Mouse (Mus musculus) MEL (cell line): Measurements from ENCODE around the gene Fam45a. TPM values are rescaled to one million over a fixed set of nuclear protein-coding genes. Genes with fewer than 3 reads are reported as not detected.

Experiments
- DNase-seq: peaks from one replicate; pipeline ENCODE4 v3.0.0; 2011; ENCODE audit warnings: low read depth, low spot score
- H3K27ac ChIP-seq: 2 replicates; pipeline ENCODE4 v1.5.1; 2012; ENCODE audit warnings: low read depth, mild to moderate bottlenecking, control low read depth, low read length, moderate library complexity; ENCODE audit not compliant: control insufficient read depth
- H3K27me3 ChIP-seq, 2 experiments: fragments of 150-350 bp in 1 of 2; sonication (generic) in 1 of 2; 2 replicates each; pipeline ENCODE4 v1.6.1; 2012; ENCODE audit warnings: low read length in 2 of 2, mild to moderate bottlenecking in 2 of 2, improper control_type of control experiment in 1 of 2, moderate library complexity in 1 of 2; ENCODE audit not compliant: insufficient read depth in 2 of 2, control insufficient read depth in 1 of 2
- H3K36me3 ChIP-seq, 2 experiments: 2 replicates each; pipeline ENCODE4 v1.6.1; 2012 to 2014; ENCODE audit warnings: low read length in 2 of 2, improper control_type of control experiment in 1 of 2, inconsistent platforms in 1 of 2, mild to moderate bottlenecking in 1 of 2; ENCODE audit not compliant: insufficient read depth in 2 of 2, control insufficient read depth in 1 of 2
- H3K4me1 ChIP-seq, 2 experiments: fragments of 150-350 bp in 1 of 2; sonication (generic) in 1 of 2; 2 replicates each; pipeline ENCODE4 v1.6.1; 2012; ENCODE audit warnings: low read length in 2 of 2, improper control_type of control experiment in 1 of 2, mild to moderate bottlenecking in 1 of 2; ENCODE audit not compliant: insufficient read depth in 2 of 2, control insufficient read depth in 1 of 2
- H3K4me3 ChIP-seq, 2 experiments: fragments of 150-350 bp in 1 of 2; sonication (generic) in 1 of 2; 2 replicates each; pipeline ENCODE4 v1.5.1; 2012; ENCODE audit warnings: low read depth in 2 of 2, low read length in 2 of 2, mild to moderate bottlenecking in 2 of 2, moderate library complexity in 2 of 2, control low read depth in 1 of 2, improper control_type of control experiment in 1 of 2; ENCODE audit not compliant: control insufficient read depth in 1 of 2, insufficient read depth in 1 of 2
- H3K79me2 ChIP-seq: 2 replicates; pipeline ENCODE4 v1.6.1; 2012; ENCODE audit warnings: mild to moderate bottlenecking, low read length, moderate library complexity; ENCODE audit not compliant: control insufficient read depth, poor library complexity, insufficient read depth
- H3K9ac ChIP-seq: 2 replicates; pipeline ENCODE4 v1.6.1; 2012; ENCODE audit warnings: low read depth, mild to moderate bottlenecking, control low read depth, low read length, moderate library complexity; ENCODE audit not compliant: control insufficient read depth, poor library complexity, severe bottlenecking
- H3K9me3 ChIP-seq: fragments of 150-350 bp; sonication (generic); replicated peaks from 2 replicates; pipeline ENCODE4 v1.6.1; 2012; ENCODE audit warnings: mild to moderate bottlenecking, low read length, improper control_type of control experiment, moderate library complexity; ENCODE audit not compliant: insufficient read depth
- BHLHE40 ChIP-seq: IDR thresholded peaks from 2 replicates; pipeline ENCODE4 v1.6.1; 2012; ENCODE audit warnings: low read depth, mild to moderate bottlenecking, inconsistent platforms, low read length, improper control_type of control experiment, borderline replicate concordance
- CHD1 ChIP-seq: IDR thresholded peaks from 2 replicates; pipeline ENCODE4 v1.6.1; 2012; ENCODE audit warnings: low read depth, mild to moderate bottlenecking, inconsistent platforms, low read length, improper control_type of control experiment
- CHD2 ChIP-seq: IDR thresholded peaks from 2 replicates; pipeline ENCODE4 v1.6.1; 2011; ENCODE audit warnings: low read length, improper control_type of control experiment
- CTCF ChIP-seq, 3 experiments: IDR thresholded peaks in 2 of 3; conservative IDR thresholded peaks in 1 of 3; 2 replicates each; pipeline ENCODE4 v1.5.1; 2011 to 2012; ENCODE audit warnings: low read length in 3 of 3, low read depth in 2 of 3, mild to moderate bottlenecking in 2 of 3, improper control_type of control experiment in 1 of 3, inconsistent platforms in 1 of 3, mixed read lengths in 1 of 3, moderate library complexity in 1 of 3; ENCODE audit not compliant: control insufficient read depth in 1 of 3, insufficient read depth in 1 of 3, poor library complexity in 1 of 3, severe bottlenecking in 1 of 3
- E2F4 ChIP-seq: IDR thresholded peaks from 2 replicates; pipeline ENCODE4 v1.6.1; 2011; ENCODE audit warnings: low read depth, low read length, improper control_type of control experiment, borderline replicate concordance
- ELF1 ChIP-seq: IDR thresholded peaks from 2 replicates; pipeline ENCODE4 v1.6.1; 2014; ENCODE audit warnings: low read depth, mild to moderate bottlenecking, inconsistent platforms, low read length, improper control_type of control experiment, moderate library complexity
- EP300 ChIP-seq, 2 experiments: IDR thresholded peaks; 2 replicates each; pipeline ENCODE4 v1.6.1; 2011; ENCODE audit warnings: improper control_type of control experiment in 2 of 2, low read length in 2 of 2, low read depth in 1 of 2, mild to moderate bottlenecking in 1 of 2
- ETS1 ChIP-seq: IDR thresholded peaks from 2 replicates; pipeline ENCODE4 v1.6.1; 2012; ENCODE audit warnings: low read depth, mild to moderate bottlenecking, inconsistent platforms, low read length, improper control_type of control experiment, moderate library complexity
- GABPA ChIP-seq: IDR thresholded peaks from 2 replicates; pipeline ENCODE4 v1.6.1; 2012; ENCODE audit warnings: low read depth, mild to moderate bottlenecking, inconsistent platforms, low read length, improper control_type of control experiment, moderate library complexity
- GATA1 ChIP-seq: IDR thresholded peaks from 2 replicates; pipeline ENCODE4 v1.6.1; 2011; ENCODE audit warnings: low read depth, low read length, improper control_type of control experiment
- HCFC1 ChIP-seq: IDR thresholded peaks from 2 replicates; pipeline ENCODE4 v1.6.1; 2012; ENCODE audit warnings: low read depth, mild to moderate bottlenecking, inconsistent platforms, low read length, improper control_type of control experiment, moderate library complexity
- JUND ChIP-seq: IDR thresholded peaks from 2 replicates; pipeline ENCODE4 v1.6.1; 2011; ENCODE audit warnings: low read depth, mild to moderate bottlenecking, improper control_type of control experiment, low read length
- KAT2A ChIP-seq: conservative IDR thresholded peaks from 2 replicates; pipeline ENCODE4 v1.6.1; 2012; ENCODE audit warnings: low read depth, low read length, improper control_type of control experiment, inconsistent platforms
- MAX ChIP-seq: IDR thresholded peaks from 2 replicates; pipeline ENCODE4 v1.6.1; 2011; ENCODE audit warnings: low read length, improper control_type of control experiment
- MAZ ChIP-seq: IDR thresholded peaks from 2 replicates; pipeline ENCODE4 v1.6.1; 2012; ENCODE audit warnings: low read depth, mild to moderate bottlenecking, inconsistent platforms, low read length, improper control_type of control experiment
- MEF2A ChIP-seq: IDR thresholded peaks from 2 replicates; pipeline ENCODE4 v1.6.1; 2014; ENCODE audit warnings: low read depth, mild to moderate bottlenecking, inconsistent platforms, low read length, improper control_type of control experiment; ENCODE audit not compliant: poor library complexity, insufficient replicate concordance, severe bottlenecking; ENCODE audit errors: extremely low read depth
- MXI1 ChIP-seq: IDR thresholded peaks from 2 replicates; pipeline ENCODE4 v1.6.1; 2011; ENCODE audit warnings: mild to moderate bottlenecking, low read depth, low read length, improper control_type of control experiment
- MYB ChIP-seq: IDR thresholded peaks from 2 replicates; pipeline ENCODE4 v1.6.1; 2011; ENCODE audit warnings: mild to moderate bottlenecking, low read depth, low read length, improper control_type of control experiment
- MYC ChIP-seq: IDR thresholded peaks from 2 replicates; pipeline ENCODE4 v1.6.1; 2011; ENCODE audit warnings: low read depth, mild to moderate bottlenecking, low read length, improper control_type of control experiment, moderate library complexity
- NRF1 ChIP-seq: IDR thresholded peaks from 2 replicates; pipeline ENCODE4 v1.6.1; 2014; ENCODE audit warnings: low read depth, mild to moderate bottlenecking, inconsistent platforms, low read length, improper control_type of control experiment, moderate library complexity; ENCODE audit not compliant: poor library complexity, insufficient read depth, severe bottlenecking
- POLR2A ChIP-seq, 2 experiments: IDR thresholded peaks; 2 replicates each; pipeline ENCODE4 v1.6.1; 2011 to 2012; ENCODE audit warnings: low read length in 2 of 2, mild to moderate bottlenecking in 2 of 2, control low read depth in 1 of 2, improper control_type of control experiment in 1 of 2, low read depth in 1 of 2, moderate library complexity in 1 of 2; ENCODE audit not compliant: control insufficient read depth in 1 of 2, insufficient read depth in 1 of 2, poor library complexity in 1 of 2
- POLR2AphosphoS2 ChIP-seq: IDR thresholded peaks from 2 replicates; pipeline ENCODE4 v1.6.1; 2011; ENCODE audit warnings: low read length, improper control_type of control experiment
- POLR2AphosphoS5 ChIP-seq: IDR thresholded peaks from 2 replicates; pipeline ENCODE4 v1.6.1; 2012; ENCODE audit warnings: low read depth, borderline replicate concordance, mild to moderate bottlenecking, inconsistent platforms, low read length, moderate library complexity, mixed read lengths
- RAD21 ChIP-seq: IDR thresholded peaks from 2 replicates; pipeline ENCODE4 v1.6.1; 2011; ENCODE audit warnings: mild to moderate bottlenecking, low read depth, low read length, improper control_type of control experiment
- SIN3A ChIP-seq: IDR thresholded peaks from 2 replicates; pipeline ENCODE4 v1.6.1; 2012; ENCODE audit warnings: low read length, improper control_type of control experiment, inconsistent platforms
- SMC3 ChIP-seq: IDR thresholded peaks from 2 replicates; pipeline ENCODE4 v1.6.1; 2011; ENCODE audit warnings: low read depth, low read length, improper control_type of control experiment
- TAL1 ChIP-seq: IDR thresholded peaks from 2 replicates; pipeline ENCODE4 v1.6.1; 2012; ENCODE audit warnings: mild to moderate bottlenecking, inconsistent platforms, low read length, moderate library complexity, mixed read lengths
- TBP ChIP-seq: IDR thresholded peaks from 2 replicates; pipeline ENCODE4 v1.8.0; 2011; ENCODE audit warnings: low read depth, low read length, improper control_type of control experiment
- TCF12 ChIP-seq: IDR thresholded peaks from 2 replicates; pipeline ENCODE4 v1.6.1; 2014; ENCODE audit warnings: low read depth, mild to moderate bottlenecking, inconsistent platforms, low read length, improper control_type of control experiment, moderate library complexity
- UBTF ChIP-seq: IDR thresholded peaks from 2 replicates; pipeline ENCODE4 v1.6.1; 2012; ENCODE audit warnings: low read depth, mild to moderate bottlenecking, inconsistent platforms, low read length, improper control_type of control experiment, moderate library complexity, borderline replicate concordance; ENCODE audit not compliant: insufficient read depth
- USF1 ChIP-seq: IDR thresholded peaks from 2 replicates; pipeline ENCODE4 v1.6.1; 2014; ENCODE audit warnings: low read depth, mild to moderate bottlenecking, inconsistent platforms, low read length, improper control_type of control experiment, moderate library complexity
- USF2 ChIP-seq, 2 experiments: IDR thresholded peaks; 2 replicates each; pipeline ENCODE4 v1.6.1; 2011 to 2012; ENCODE audit warnings: improper control_type of control experiment in 2 of 2, low read length in 2 of 2, borderline replicate concordance in 1 of 2, inconsistent platforms in 1 of 2, low read depth in 1 of 2, mild to moderate bottlenecking in 1 of 2; ENCODE audit not compliant: insufficient read depth in 1 of 2
- ZKSCAN1 ChIP-seq: IDR thresholded peaks from 2 replicates; pipeline ENCODE4 v1.6.1; 2012; ENCODE audit warnings: low read depth, mild to moderate bottlenecking, inconsistent platforms, low read length, improper control_type of control experiment, moderate library complexity
- ZMIZ1 ChIP-seq: IDR thresholded peaks from 2 replicates; pipeline ENCODE4 v1.6.1; 2012; ENCODE audit warnings: low read depth, mild to moderate bottlenecking, inconsistent platforms, low read length, improper control_type of control experiment, moderate library complexity
- ZNF384 ChIP-seq: IDR thresholded peaks from 2 replicates; pipeline ENCODE4 v1.6.1; 2012; ENCODE audit warnings: low read depth, mild to moderate bottlenecking, inconsistent platforms, low read length, improper control_type of control experiment
- polyA plus RNA-seq, 2 experiments: library from polyadenylated mRNA; stranded (reverse) in 1 of 2; unstranded in 1 of 2; fragments of >175 nt in 1 of 2; fragments of >200 nt in 1 of 2; gene quantifications; 2 replicates each; pipeline versions ENCODE4 v1.2.1 to v1.2.4; 2012; ENCODE audit warnings: low replicate concordance in 2 of 2, low read depth in 1 of 2; ENCODE audit not compliant: insufficient read length in 2 of 2, insufficient read depth in 1 of 2, missing spikeins in 1 of 2
- total RNA-seq: library from RNA; depleted of rRNA; stranded (reverse); fragments of 300-350 nt; gene quantifications from 2 replicates; pipeline ENCODE4 v1.2.3, GENCODE M21; 2012

Fam45a gene
- total and polyA plus RNA-seq, 3 experiments = 12.1 to 20.4 TPM; not detected in 1

- Histone ChIP-seq H3K36me3 (peaks cover 11 to 15% of the 10 kb centered on the region in 2 experiments), H3K9me3 (no peaks in the 10 kb centered on the region), H3K4me3 (peak within 1 kb of the TSS; percentile 51 to 62), H3K27me3 (no peaks in the 10 kb centered on the region), H3K79me2 (no peaks in the 10 kb centered on the region), H3K4me1 (peaks cover 4% of the 10 kb centered on the region in 2 experiments; a peak in 2 of 4 replicates), H3K9ac (peak within 1 kb of the TSS; percentile 57), H3K27ac (peak within 1 kb of the TSS; percentile 67)
- peak; percentile 100 for DNase-seq
- TF ChIP-seq SIN3A = peak; percentile 94
- peak; percentile 69 for TF ChIP-seq HCFC1
- no peak for TF ChIP-seq CHD2
- TF ChIP-seq JUND = no peak
- TF ChIP-seq POLR2AphosphoS5 = no peak
- TF ChIP-seq SMC3 = 0 out of 2 replicates have a peak, but pooled peaks have one; percentile 16
- no peak for TF ChIP-seq TAL1
- TF ChIP-seq MEF2A = no peak
- TF ChIP-seq NRF1 = peak; percentile 42; the same call in 1 of the 2 replicates
- TF ChIP-seq GATA1 = peak; percentile 72
- peak in 1 of 2 experiments; percentile 26; a peak in 1 of 4 replicates for TF ChIP-seq EP300 (IDR thresholded peaks at IDR 0.05; ENCODE audit: low read depth in 1 of 2, low read length in 2 of 2)
- TF ChIP-seq MAZ = peak; percentile 72; the same call in 1 of the 2 replicates
- peak; percentile 74 for TF ChIP-seq MAX
- no peak for TF ChIP-seq RAD21
- TF ChIP-seq USF2 (IDR thresholded peaks at IDR 0.05; ENCODE audit: borderline replicate concordance in 1 of 2, insufficient read depth in 1 of 2, low read depth in 1 of 2, low read length in 2 of 2) = no peak
- 0 out of 2 replicates have a peak, but pooled peaks have one; percentile 20 for TF ChIP-seq USF1
- peak; percentile 92 for TF ChIP-seq ZMIZ1
- TF ChIP-seq ZNF384 = no peak
- TF ChIP-seq MXI1 = peak; percentile 85
- peak; percentile 56; the same call in 1 of the 2 replicates for TF ChIP-seq ETS1
- TF ChIP-seq UBTF = no peak
- TF ChIP-seq POLR2AphosphoS2 = peak; percentile 41; the same call in 1 of the 2 replicates
- no peak for TF ChIP-seq CHD1
- TF ChIP-seq ZKSCAN1 = no peak
- TF ChIP-seq GABPA = no peak
- peak; percentile 78 for TF ChIP-seq MYC
- TF ChIP-seq POLR2A (IDR thresholded peaks at IDR 0.05; ENCODE audit: control insufficient read depth in 1 of 2, insufficient read depth in 1 of 2, low read depth in 1 of 2, low read length in 2 of 2, poor library complexity in 1 of 2) = peak; percentile 69 to 78
- TF ChIP-seq TCF12 = peak; percentile 69
- TF ChIP-seq TBP = peak; percentile 85
- peak; percentile 71 for TF ChIP-seq ELF1
- TF ChIP-seq BHLHE40 = no peak
- TF ChIP-seq MYB = no peak
- TF ChIP-seq KAT2A = no peak; the same call in 1 of the 2 replicates
- no peak for TF ChIP-seq CTCF (IDR thresholded peaks at IDR 0.05 in 2 of 3, conservative IDR thresholded peaks at IDR 0.05 in 1 of 3; ENCODE audit: control insufficient read depth in 1 of 3, insufficient read depth in 1 of 3, low read depth in 2 of 3, low read length in 3 of 3, poor library complexity in 1 of 3, severe bottlenecking in 1 of 3)
- TF ChIP-seq E2F4 = no peak
Observed at GRCm38 (mm10) chr19:60860868-60861700, 49.7 kb downstream of the Fam45a start, which contains the start of gene Sfxn4. Sfxn4 (minus strand) TSS chr19:60861479.
